Mouse (Mus musculus): ENCODE results near the gene Smtn. TPM values are rescaled to one million over a fixed set of nuclear protein-coding genes. Genes with fewer than 3 reads are reported as not detected.

The Smtn gene
- polyA plus RNA-seq, 1 experiment from 2014 or later: 75.1 TPM

DNA sequence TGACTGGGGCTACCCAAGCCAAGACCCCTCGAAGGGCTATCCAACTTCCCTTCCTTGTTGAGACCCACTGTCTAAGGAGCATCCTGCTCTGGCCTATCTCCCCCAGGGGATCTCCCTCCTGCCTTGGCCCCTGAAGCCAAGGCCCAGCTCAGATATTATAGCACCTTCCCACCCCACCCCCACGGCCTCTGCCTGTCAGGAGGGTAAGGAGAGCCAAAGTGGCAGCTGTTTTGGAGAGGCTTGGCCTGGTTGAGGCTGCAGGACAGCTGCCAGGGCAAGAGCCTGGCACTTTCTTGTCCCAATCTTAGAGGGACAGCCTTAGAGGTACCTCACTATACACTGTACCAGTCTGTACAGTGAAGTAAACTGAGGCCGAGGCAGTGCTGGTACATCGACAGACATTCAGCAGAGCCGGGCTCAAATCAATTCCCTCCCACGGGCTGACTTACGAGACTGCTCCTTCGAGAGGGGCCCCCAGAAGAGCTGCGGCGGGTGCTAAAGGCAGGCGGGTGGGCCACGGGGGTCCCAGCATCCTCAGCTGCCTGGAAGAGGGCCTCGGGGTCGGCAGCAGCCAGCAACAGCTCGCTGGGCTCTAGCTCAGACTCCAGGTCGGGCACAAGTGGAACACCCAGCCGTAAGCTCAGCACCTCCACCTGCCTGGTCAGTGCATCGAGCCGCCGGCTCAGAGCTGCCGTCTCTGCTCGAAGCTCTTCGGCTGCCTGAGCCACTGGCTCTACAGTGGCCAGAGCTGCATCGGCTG lies 13.3 kb downstream of the Smtn start:
- Histone ChIP-seq H3K27me3 (replicated peaks; ENCODE audit: control insufficient read depth, insufficient read depth, low read length) (no peaks in the 10 kb centered on the region), H3K9me3 (ENCODE audit: control insufficient read depth) (no peaks in the 10 kb centered on the region), H3K4me3 (ENCODE audit: low read depth, low read length) (no peak overlapping the region), H3K4me1 (replicated peaks; ENCODE audit: control insufficient read depth, insufficient read depth, low read length) (no peaks in the 10 kb centered on the region), H3K27ac (ENCODE audit: low read depth, low read length) (no peak overlapping the region), H3K36me3 (ENCODE audit: control insufficient read depth, insufficient read depth) (peaks cover 96% of the 10 kb centered on the region), H3K9ac (ENCODE audit: low read depth, low read length) (no peak overlapping the region), H3K4me2 (replicated peaks; ENCODE audit: low read depth) (no peak overlapping the region)
- no peak for ATAC-seq
- no peak for TF ChIP-seq CTCF (IDR thresholded peaks at IDR 0.05; ENCODE audit: low read depth)
- WGBS: 90% methylated on average over 24 of the region's 24 CpGs

DNA sequence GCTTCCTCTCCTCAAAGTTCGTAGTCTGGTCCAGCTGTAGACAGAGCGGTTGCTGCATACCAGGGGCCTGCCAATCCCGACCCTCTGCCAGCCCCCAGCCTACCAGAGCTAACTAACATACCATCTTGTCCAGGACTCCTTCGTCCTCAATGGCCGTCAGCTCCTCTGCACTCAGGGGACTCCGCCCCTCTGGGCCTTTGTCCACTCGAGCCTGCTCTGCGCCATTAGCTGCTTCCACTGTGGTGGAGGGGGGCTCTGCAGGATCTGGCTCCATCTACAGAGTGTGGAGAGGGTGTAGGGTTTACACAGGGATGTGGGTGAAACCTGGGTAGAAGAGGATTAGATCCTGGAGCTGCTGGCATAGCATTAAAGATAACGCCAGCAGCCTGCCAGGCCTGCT lies 14.2 kb downstream of the Smtn start:
- H3K9me3 ChIP-seq (ENCODE audit: control insufficient read depth): no peaks in the 10 kb centered on the region

DNA sequence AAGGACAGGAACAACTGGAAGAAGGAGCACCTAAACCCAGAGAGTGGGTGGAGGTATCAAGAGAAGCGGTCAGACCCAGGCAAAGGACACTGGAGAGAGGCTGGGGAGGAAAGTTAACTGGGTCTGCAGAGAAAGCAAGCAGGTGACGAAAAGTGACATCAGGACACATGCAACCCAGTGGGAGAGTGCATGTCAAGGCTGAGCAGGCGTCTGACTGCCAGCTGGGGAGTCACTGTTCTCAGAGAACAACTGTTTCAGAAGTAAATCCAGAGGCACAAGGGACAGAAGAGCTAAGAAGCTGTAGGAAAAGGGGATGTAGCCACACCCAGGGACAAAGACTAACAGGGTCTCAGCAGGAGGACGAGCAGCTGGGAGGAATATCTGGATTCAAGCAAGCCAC lies 14.9 kb downstream of the Smtn start:
- Histone ChIP-seq H3K27ac (ENCODE audit: low read depth, low read length) (no peak overlapping the region), H3K4me1 (replicated peaks; ENCODE audit: control insufficient read depth, insufficient read depth, low read length) (no peaks in the 10 kb centered on the region), H3K36me3 (ENCODE audit: control insufficient read depth, insufficient read depth) (peaks cover 95% of the 10 kb centered on the region), H3K4me3 (ENCODE audit: low read depth, low read length) (no peak overlapping the region), H3K9ac (ENCODE audit: low read depth, low read length) (no peak overlapping the region), H3K27me3 (replicated peaks; ENCODE audit: control insufficient read depth, insufficient read depth, low read length) (no peaks in the 10 kb centered on the region), H3K9me3 (ENCODE audit: control insufficient read depth) (no peaks in the 10 kb centered on the region), H3K4me2 (replicated peaks; ENCODE audit: low read depth) (no peak overlapping the region)
- TF ChIP-seq CTCF (IDR thresholded peaks at IDR 0.05; ENCODE audit: low read depth): no peak
- no peak for ATAC-seq
- WGBS: 88% methylated on average over 4 of the region's 4 CpGs

More for the DNA sequence above, 14.2 kb downstream of the Smtn start:
- H3K9ac ChIP-seq (ENCODE audit: low read depth, low read length): no peak overlapping the region
- no peaks in the 10 kb centered on the region for H3K4me1 ChIP-seq (replicated peaks; ENCODE audit: control insufficient read depth, insufficient read depth, low read length)
- no peak for ATAC-seq
- H3K36me3 ChIP-seq (ENCODE audit: control insufficient read depth, insufficient read depth): peaks cover 95% of the 10 kb centered on the region
- H3K27ac ChIP-seq (ENCODE audit: low read depth, low read length): no peak overlapping the region
- H3K27me3 ChIP-seq (replicated peaks; ENCODE audit: control insufficient read depth, insufficient read depth, low read length): no peaks in the 10 kb centered on the region
- no peak for TF ChIP-seq CTCF (IDR thresholded peaks at IDR 0.05; ENCODE audit: low read depth)
- 87% methylated on average over 9 of the region's 9 CpGs for WGBS
- H3K4me3 ChIP-seq (ENCODE audit: low read depth, low read length): no peak overlapping the region
- no peak overlapping the region for H3K4me2 ChIP-seq (replicated peaks; ENCODE audit: low read depth)

DNA sequence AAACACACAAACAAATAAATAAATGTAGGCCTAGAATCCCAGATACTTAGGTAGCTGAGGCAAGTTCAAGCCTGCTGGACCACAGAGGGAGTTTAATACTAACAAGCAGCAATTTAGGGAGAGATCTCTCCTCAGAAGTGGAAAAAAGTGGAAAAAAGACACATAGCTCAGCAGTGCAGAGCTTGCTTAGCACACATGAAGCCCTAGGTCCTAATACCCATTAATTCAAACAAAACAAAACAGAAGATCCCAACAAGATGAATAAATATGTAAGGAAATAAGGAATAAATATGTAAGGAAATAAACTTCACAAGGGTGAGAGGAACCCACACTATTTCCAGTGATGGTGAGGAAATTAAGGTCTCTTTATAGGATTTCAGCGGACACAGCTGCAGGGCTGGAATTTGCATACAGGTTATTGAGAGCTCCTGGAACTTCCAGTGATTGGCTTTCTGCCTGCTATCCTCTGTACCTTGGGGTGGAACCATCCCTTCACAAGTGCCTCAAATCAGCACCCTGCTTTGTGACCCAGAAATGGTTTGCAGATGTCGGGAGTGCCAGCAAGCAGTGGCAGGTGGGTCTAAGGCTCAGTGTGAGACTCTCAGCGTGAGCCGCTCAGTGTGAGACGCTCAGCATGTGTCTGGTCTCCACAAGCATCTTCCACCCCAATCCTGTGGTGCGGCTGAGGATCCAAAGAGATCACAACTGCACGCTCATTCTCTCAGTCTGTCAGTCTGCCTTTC lies 16.4 kb downstream of the Smtn start:
- Histone ChIP-seq H3K4me3 (ENCODE audit: low read depth, low read length) (no peak overlapping the region), H3K9ac (ENCODE audit: low read depth, low read length) (no peak overlapping the region), H3K27me3 (replicated peaks; ENCODE audit: control insufficient read depth, insufficient read depth, low read length) (no peaks in the 10 kb centered on the region), H3K4me1 (replicated peaks; ENCODE audit: control insufficient read depth, insufficient read depth, low read length) (no peaks in the 10 kb centered on the region), H3K9me3 (ENCODE audit: control insufficient read depth) (no peaks in the 10 kb centered on the region), H3K4me2 (replicated peaks; ENCODE audit: low read depth) (no peak overlapping the region), H3K36me3 (ENCODE audit: control insufficient read depth, insufficient read depth) (peaks cover 86% of the 10 kb centered on the region), H3K27ac (ENCODE audit: low read depth, low read length) (no peak overlapping the region)
- 86% methylated on average over 7 of the region's 7 CpGs for WGBS
- ATAC-seq: no peak
- TF ChIP-seq CTCF (IDR thresholded peaks at IDR 0.05; ENCODE audit: low read depth): no peak

DNA sequence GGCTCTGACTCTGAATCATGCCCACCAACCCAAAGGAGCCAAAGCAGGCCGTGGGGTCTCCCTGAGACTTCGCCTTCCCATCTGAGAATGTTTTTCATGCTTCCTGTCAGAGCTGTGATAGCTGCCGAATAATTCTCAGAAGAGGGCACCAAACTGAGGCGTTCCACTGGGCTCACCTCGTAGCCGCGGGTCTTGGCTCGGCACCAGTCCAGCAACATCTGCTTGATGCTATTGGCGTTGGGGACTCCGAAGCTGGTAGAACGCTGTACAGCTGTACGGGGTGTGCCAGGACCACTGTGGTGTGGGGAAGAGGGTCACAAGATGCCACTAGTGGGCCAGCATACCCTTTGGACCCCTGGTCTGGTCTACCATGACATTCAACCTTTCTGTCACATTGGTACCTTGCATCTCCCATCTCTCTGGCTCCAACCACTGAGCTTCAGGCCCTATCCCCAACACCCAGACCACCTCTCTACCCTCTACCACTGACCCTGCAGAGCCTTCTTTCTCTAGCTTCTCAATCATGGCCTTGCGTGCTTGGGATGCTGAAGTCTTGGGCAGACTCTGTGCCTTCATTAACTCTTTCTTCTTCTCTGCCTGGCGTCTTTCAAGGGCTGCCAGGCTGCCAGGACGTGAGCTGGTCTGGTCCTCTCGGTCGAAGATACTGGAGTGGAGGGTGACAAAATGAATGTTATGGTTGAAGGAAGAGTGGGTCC lies 18.0 kb downstream of the Smtn start:
- Histone ChIP-seq H3K27me3 (replicated peaks; ENCODE audit: control insufficient read depth, insufficient read depth, low read length) (no peaks in the 10 kb centered on the region), H3K27ac (ENCODE audit: low read depth, low read length) (no peak overlapping the region), H3K4me1 (replicated peaks; ENCODE audit: control insufficient read depth, insufficient read depth, low read length) (no peaks in the 10 kb centered on the region), H3K4me3 (ENCODE audit: low read depth, low read length) (no peak overlapping the region), H3K4me2 (replicated peaks; ENCODE audit: low read depth) (no peak overlapping the region), H3K9ac (ENCODE audit: low read depth, low read length) (no peak overlapping the region), H3K36me3 (ENCODE audit: control insufficient read depth, insufficient read depth) (peaks cover 71% of the 10 kb centered on the region), H3K9me3 (ENCODE audit: control insufficient read depth) (no peaks in the 10 kb centered on the region)
- 93% methylated on average over 17 of the region's 17 CpGs for WGBS
- no peak for ATAC-seq
- no peak for TF ChIP-seq CTCF (IDR thresholded peaks at IDR 0.05; ENCODE audit: low read depth)

Measured in intestine, postnatal 0 days (tissue).